Mouse (Mus musculus) adrenal gland, postnatal 4 days (tissue): ENCODE measurements around the gene Tas2r118. TPM values are rescaled to one million over a fixed set of nuclear protein-coding genes. Genes with fewer than 3 reads are reported as not detected.

Source experiments
- DNase-seq, 2 experiments: peaks; one replicate each; pipeline ENCODE4 v3.0.0; 2021 to 2022; ENCODE audit warnings: low spot score in 2 of 2, mixed read lengths in 2 of 2
- long read RNA-seq, 2 experiments: library from polyadenylated mRNA; stranded (forward); transcript quantifications; one replicate each; pipeline ENCODE4 v2.0.0; 2021
- total RNA-seq, 2 experiments: library from RNA; stranded (reverse); gene quantifications; 2 replicates each; pipeline ENCODE4 v1.2.3; 2021

Gene Tas2r118
- not detected for total RNA-seq
- long read RNA-seq, experiment 1 = 0 reads
- long read RNA-seq, experiment 2 = 0 reads

- no peak for DNase-seq
These were observed at the start of gene Tas2r118 for GRCm38 (mm10) chr6:23969960-23970359. Gene Tas2r118, minus strand, starts transcription at chr6:23970060.

- no peak for DNase-seq
These were observed 48.5 kb upstream of the Tas2r118 start for GRCm38 (mm10) chr6:24018320-24018719.

- no peak for DNase-seq
These were observed 23.4 kb upstream of the Tas2r118 start for GRCm38 (mm10) chr6:23993276-23993675.

- no peak for DNase-seq
These were observed 21.0 kb upstream of the Tas2r118 start for GRCm38 (mm10) chr6:23990687-23991387.

GRCm38 (mm10) chr6:23986293-23986692, 16.4 kb upstream of the Tas2r118 start:
- DNase-seq = no peak

GRCm38 (mm10) chr6:23966980-23967379, 2.9 kb downstream of the Tas2r118 start:
- DNase-seq = no peak

GRCm38 (mm10) chr6:23965925-23966324, 3.9 kb downstream of the Tas2r118 start:
- no peak for DNase-seq

GRCm38 (mm10) chr6:23963741-23964140, 6.1 kb downstream of the Tas2r118 start:
- DNase-seq = no peak

GRCm38 (mm10) chr6:23940776-23941175, 29.1 kb downstream of the Tas2r118 start:
- no peak for DNase-seq

GRCm38 (mm10) chr6:23938575-23939488, 31.0 kb downstream of the Tas2r118 start:
- no peak for DNase-seq

- DNase-seq = no peak
These were observed 33.4 kb downstream of the Tas2r118 start for GRCm38 (mm10) chr6:23936414-23936813.

- DNase-seq = no peak
These were observed 46.1 kb downstream of the Tas2r118 start for GRCm38 (mm10) chr6:23923806-23924205.

Other genes starting within 250 kb of the Tas2r118 start
- 1 to 10 TPM; 7.7 to 9.1 TPM for gene Cadps2, start 130.6 kb downstream of the Tas2r118 start, total RNA-seq
- 1 to 10 TPM in 1 of 2 experiments, under 1 TPM in 1; 0.28 to 5.5 TPM for gene Slc13a1, start 198.0 kb upstream of the Tas2r118 start, total RNA-seq